25 mouse cellular contexts compared by ENCODE assay signal in the genomic region with DNA sequence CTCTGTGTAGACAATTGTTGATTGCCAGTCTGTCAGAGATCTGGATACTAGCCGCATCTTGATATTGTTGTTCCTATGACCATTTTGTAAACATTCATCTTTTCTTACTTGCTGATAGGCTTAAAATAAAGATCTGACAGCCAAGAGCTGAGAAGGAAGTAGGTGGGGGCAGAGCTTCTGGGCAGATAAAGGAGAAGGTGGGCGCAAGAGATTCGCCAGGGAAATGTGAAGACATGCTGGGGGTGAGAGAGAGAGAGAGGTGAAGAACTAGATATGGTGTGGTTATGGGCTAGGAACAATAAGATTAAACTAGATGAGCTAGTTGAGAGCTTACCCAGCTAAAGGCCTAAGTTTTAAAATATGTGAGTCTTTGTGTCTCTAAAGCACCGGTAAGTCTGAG.
"Had no signal": no experiment of that assay in that cellular context is flagged by ENCODE, and none has a peak within 500 bp of the region (broad histone marks: within the 10 kb centered on the region; RNA-seq: fewer than 3 reads in every experiment).

No protein-coding gene starts in this region.

- H3K27ac ChIP-seq: heart, adult 2 months; hindbrain, embryonic 10.5 days; hindbrain, embryonic 12.5 days; hindbrain, embryonic 14.5 days; intestine, embryonic 15.5 days; left cerebral cortex, adult 2 months; limb, embryonic 10.5 days; limb, embryonic 12.5 days; liver, embryonic 12.5 days; liver, embryonic 14.5 days had no signal

- H3K4me1 ChIP-seq: heart, embryonic 12.5 days; hindbrain, embryonic 10.5 days; hindbrain, embryonic 12.5 days; intestine, embryonic 15.5 days; limb, embryonic 10.5 days; limb, embryonic 12.5 days; liver, embryonic 12.5 days had no signal

- H3K4me2 ChIP-seq: heart, embryonic 12.5 days; hindbrain, embryonic 12.5 days; hindbrain, embryonic 14.5 days; intestine, embryonic 15.5 days; limb, embryonic 12.5 days; liver, embryonic 12.5 days had no signal

- DNase-seq: gastrocnemius, postnatal 10 days; gastrocnemius, postnatal 25 days; heart, adult 2 months; heart, postnatal 10 days; heart, postnatal 4 days; kidney, adult 18-20 months; kidney, adult 8-10 months; kidney, postnatal 10 days; kidney, postnatal 25 days; kidney, postnatal 4 days; layer of hippocampus, adult 9-11 months; liver had no signal

- H3K4me3 ChIP-seq: heart, adult 2 months; heart, embryonic 12.5 days; hindbrain, embryonic 10.5 days; hindbrain, embryonic 12.5 days; intestine, embryonic 15.5 days; left cerebral cortex, adult 2 months; limb, embryonic 10.5 days; limb, embryonic 12.5 days; liver, embryonic 12.5 days had no signal

- H3K9me3 ChIP-seq: hindbrain, embryonic 10.5 days; hindbrain, embryonic 12.5 days; intestine, embryonic 15.5 days; limb, embryonic 10.5 days; liver, embryonic 12.5 days had no signal

- H3K36me3 ChIP-seq: heart, embryonic 12.5 days; hindbrain, embryonic 10.5 days; hindbrain, embryonic 12.5 days; intestine, embryonic 15.5 days; limb, embryonic 10.5 days; limb, embryonic 12.5 days; liver, embryonic 12.5 days had no signal

- H3K27me3 ChIP-seq: heart, embryonic 12.5 days; hindbrain, embryonic 12.5 days; intestine, embryonic 15.5 days; limb, embryonic 12.5 days; liver, embryonic 12.5 days had no signal

- H3K9ac ChIP-seq: heart, embryonic 12.5 days; hindbrain, embryonic 12.5 days; hindbrain, embryonic 14.5 days; intestine, embryonic 15.5 days; limb, embryonic 12.5 days; liver, embryonic 12.5 days; liver, embryonic 14.5 days had no signal

- ATAC-seq: hindbrain, embryonic 16.5 days; inflammation-experienced regulatory T-cells, adult 6 months; intestine, embryonic 15.5 days; intestine, postnatal 0 days; liver, embryonic 12.5 days had no signal
